Mouse (Mus musculus): ENCODE measurements around the gene Lrrc71.

- TF ChIP-seq TCF12 (IDR thresholded peaks at IDR 0.05; ENCODE audit: insufficient read depth, poor library complexity, severe bottlenecking) (no peak), POLR2A (IDR thresholded peaks at IDR 0.05; ENCODE audit: insufficient read length, low read depth) (no peak), MYOD1 (IDR thresholded peaks at IDR 0.05; ENCODE audit: control insufficient read depth in 1 of 3, insufficient read length in 2 of 3, low read depth in 2 of 3) (no peak), USF1 (IDR thresholded peaks at IDR 0.05; ENCODE audit: low read depth) (no peak), CEBPB (IDR thresholded peaks at IDR 0.05; ENCODE audit: insufficient read depth, poor library complexity, severe bottlenecking) (no peak), E2F4 (IDR thresholded peaks at IDR 0.05; ENCODE audit: insufficient read depth) (no peak), POLR2AphosphoS2 (IDR thresholded peaks at IDR 0.05; ENCODE audit: insufficient read length, low read depth) (no peak), SRF (IDR thresholded peaks at IDR 0.05; ENCODE audit: control insufficient read depth, insufficient read length, low read depth) (no peak), MAX (IDR thresholded peaks at IDR 0.05; ENCODE audit: low read depth) (no peak), MYOG (IDR thresholded peaks at IDR 0.05; ENCODE audit: control insufficient read depth in 1 of 3, insufficient read depth in 1 of 3, insufficient read length in 2 of 3, low read depth in 2 of 3) (no peak), TCF3 (IDR thresholded peaks at IDR 0.05; ENCODE audit: insufficient read length, low read depth) (no peak), REST (IDR thresholded peaks at IDR 0.05; ENCODE audit: insufficient read depth, insufficient read length) (no peak)
Measured at GRCm38 (mm10) chr3:87743927-87744326, 4.5 kb downstream of the Lrrc71 start.
